Mouse (Mus musculus): ENCODE results near the gene Cdc6. TPM values are rescaled to one million over a fixed set of nuclear protein-coding genes. Genes with fewer than 3 reads are reported as not detected.
"Not testable (repeated sequence)": the region's sequence is repeated elsewhere in the genome, so short reads cannot be mapped to it uniquely, and the experiment has no call there.

The Cdc6 gene
- polyA plus RNA-seq, 1 experiment from 2014 or later = 15.6 TPM

- Histone ChIP-seq H3K27ac (replicated peaks in 1 of 2; ENCODE audit: control insufficient read depth in 1 of 2, insufficient read depth in 1 of 2, low read depth in 2 of 2, low read length in 2 of 2) (peak overlapping the region; percentile 97 to 100; a peak in 3 of 4 replicates), H3K36me3 (ENCODE audit: control insufficient read depth, insufficient read depth, low read length) (0 out of 2 replicates have a peak, but pooled peaks cover 4% of the 10 kb centered on the region), H3K27me3 (ENCODE audit: control insufficient read depth, insufficient read depth, low read length) (no peaks in the 10 kb centered on the region), H3K9me3 (ENCODE audit: control insufficient read depth, low read length) (no peaks in the 10 kb centered on the region), H3K9ac (ENCODE audit: low read length) (peak overlapping the region; percentile 92), H3K4me1 (ENCODE audit: control insufficient read depth in 2 of 2, insufficient read depth in 2 of 2, low read length in 2 of 2) (peaks cover 64 to 69% of the 10 kb centered on the region in 2 experiments), H3K4me3 (ENCODE audit: control insufficient read depth in 1 of 2, insufficient read depth in 1 of 2, low read depth in 1 of 2, low read length in 2 of 2) (no peak overlapping the region), H3K4me2 (ENCODE audit: low read length) (peak overlapping the region; percentile 69)
- no peak for ATAC-seq (ENCODE audit: insufficient number of reproducible peaks, insufficient read depth, low FRiP score, low read depth)
- 19% methylated on average over 19 of the region's 19 CpGs for WGBS
Observed at GRCm38 (mm10) chr11:98932293-98933091, 24.9 kb downstream of the Cdc6 start.

- no peak overlapping the region for H3K4me3 ChIP-seq (ENCODE audit: control insufficient read depth in 1 of 2, insufficient read depth in 1 of 2, low read depth in 1 of 2, low read length in 2 of 2)
- H3K27ac ChIP-seq (replicated peaks in 1 of 2; ENCODE audit: control insufficient read depth in 1 of 2, insufficient read depth in 1 of 2, low read depth in 2 of 2, low read length in 2 of 2) = peak overlapping the region in 1 of 2 experiments; percentile 97; a peak in 2 of 4 replicates
- no peak for ATAC-seq (ENCODE audit: insufficient number of reproducible peaks, insufficient read depth, low FRiP score, low read depth)
- peak overlapping the region; percentile 92 for H3K9ac ChIP-seq (ENCODE audit: low read length)
- no peaks in the 10 kb centered on the region for H3K9me3 ChIP-seq (ENCODE audit: control insufficient read depth, low read length)
- peaks cover 64 to 67% of the 10 kb centered on the region in 2 experiments for H3K4me1 ChIP-seq (ENCODE audit: control insufficient read depth in 2 of 2, insufficient read depth in 2 of 2, low read length in 2 of 2)
- WGBS = 37% methylated on average over 9 of the region's 9 CpGs
- 0 out of 2 replicates have a peak, but pooled peaks cover 4% of the 10 kb centered on the region for H3K36me3 ChIP-seq (ENCODE audit: control insufficient read depth, insufficient read depth, low read length)
- peak overlapping the region; percentile 69 for H3K4me2 ChIP-seq (ENCODE audit: low read length)
- no peaks in the 10 kb centered on the region for H3K27me3 ChIP-seq (ENCODE audit: control insufficient read depth, insufficient read depth, low read length)
Observed at GRCm38 (mm10) chr11:98933151-98933550, 25.6 kb downstream of the Cdc6 start.

- H3K4me1 ChIP-seq (ENCODE audit: control insufficient read depth in 2 of 2, insufficient read depth in 2 of 2, low read length in 2 of 2) = peaks cover 63 to 65% of the 10 kb centered on the region in 2 experiments
- H3K9me3 ChIP-seq (ENCODE audit: control insufficient read depth, low read length); H3K36me3 ChIP-seq (ENCODE audit: control insufficient read depth, insufficient read depth, low read length); H3K4me3 ChIP-seq (ENCODE audit: control insufficient read depth in 1 of 2, insufficient read depth in 1 of 2, low read depth in 1 of 2, low read length in 2 of 2); ATAC-seq (ENCODE audit: insufficient number of reproducible peaks, insufficient read depth, low FRiP score, low read depth); H3K4me2 ChIP-seq (ENCODE audit: low read length); H3K27me3 ChIP-seq (ENCODE audit: control insufficient read depth, insufficient read depth, low read length); H3K27ac ChIP-seq (replicated peaks in 1 of 2; ENCODE audit: control insufficient read depth in 1 of 2, insufficient read depth in 1 of 2, low read depth in 2 of 2, low read length in 2 of 2): not testable (repeated sequence)
- 91% methylated on average over 2 of the region's 2 CpGs for WGBS
- 0 out of 2 replicates have a peak overlapping the region, but pooled peaks have one; percentile 92 for H3K9ac ChIP-seq (ENCODE audit: low read length)
Observed at GRCm38 (mm10) chr11:98933847-98934246, 26.2 kb downstream of the Cdc6 start.

- peaks cover 63 to 65% of the 10 kb centered on the region in 2 experiments for H3K4me1 ChIP-seq (ENCODE audit: control insufficient read depth in 2 of 2, insufficient read depth in 2 of 2, low read length in 2 of 2)
Observed at GRCm38 (mm10) chr11:98934367-98934766, 26.8 kb downstream of the Cdc6 start.

GRCm38 (mm10) chr11:98935123-98935522 is 27.5 kb downstream of the Cdc6 start:
- WGBS = 84% methylated on average over 3 of the region's 3 CpGs
- no peak overlapping the region for H3K4me3 ChIP-seq (ENCODE audit: control insufficient read depth in 1 of 2, insufficient read depth in 1 of 2, low read depth in 1 of 2, low read length in 2 of 2)
- ATAC-seq (ENCODE audit: insufficient number of reproducible peaks, insufficient read depth, low FRiP score, low read depth) = no peak
- H3K36me3 ChIP-seq (ENCODE audit: control insufficient read depth, insufficient read depth, low read length) = 0 out of 2 replicates have a peak, but pooled peaks cover 4% of the 10 kb centered on the region
- H3K9me3 ChIP-seq (ENCODE audit: control insufficient read depth, low read length) = no peaks in the 10 kb centered on the region
- H3K4me1 ChIP-seq (ENCODE audit: control insufficient read depth in 2 of 2, insufficient read depth in 2 of 2, low read length in 2 of 2) = peaks cover 63 to 65% of the 10 kb centered on the region in 2 experiments
- no peak overlapping the region for H3K4me2 ChIP-seq (ENCODE audit: low read length)
- H3K27me3 ChIP-seq (ENCODE audit: control insufficient read depth, insufficient read depth, low read length) = no peaks in the 10 kb centered on the region
- H3K9ac ChIP-seq (ENCODE audit: low read length) = no peak overlapping the region
- H3K27ac ChIP-seq (replicated peaks in 1 of 2; ENCODE audit: control insufficient read depth in 1 of 2, insufficient read depth in 1 of 2, low read depth in 2 of 2, low read length in 2 of 2) = no peak overlapping the region

More at GRCm38 (mm10) chr11:98934367-98934766, 26.8 kb downstream of the Cdc6 start:
- Histone ChIP-seq H3K9ac (ENCODE audit: low read length) (no peak overlapping the region), H3K4me3 (ENCODE audit: control insufficient read depth in 1 of 2, insufficient read depth in 1 of 2, low read depth in 1 of 2, low read length in 2 of 2) (no peak overlapping the region), H3K9me3 (ENCODE audit: control insufficient read depth, low read length) (no peaks in the 10 kb centered on the region), H3K27me3 (ENCODE audit: control insufficient read depth, insufficient read depth, low read length) (no peaks in the 10 kb centered on the region), H3K4me2 (ENCODE audit: low read length) (no peak overlapping the region), H3K27ac (replicated peaks in 1 of 2; ENCODE audit: control insufficient read depth in 1 of 2, insufficient read depth in 1 of 2, low read depth in 2 of 2, low read length in 2 of 2) (no peak overlapping the region), H3K36me3 (ENCODE audit: control insufficient read depth, insufficient read depth, low read length) (0 out of 2 replicates have a peak, but pooled peaks cover 4% of the 10 kb centered on the region)
- WGBS = 86% methylated on average over 3 of the region's 3 CpGs
- no peak for ATAC-seq (ENCODE audit: insufficient number of reproducible peaks, insufficient read depth, low FRiP score, low read depth)

GRCm38 (mm10) chr11:98936170-98936569 is 28.6 kb downstream of the Cdc6 start:
- H3K4me2 ChIP-seq (ENCODE audit: low read length) = peak overlapping the region; percentile 72

GRCm38 (mm10) chr11:98936606-98937409 is 29.2 kb downstream of the Cdc6 start:
- peak overlapping the region; percentile 91 to 96 for H3K27ac ChIP-seq (replicated peaks in 1 of 2; ENCODE audit: control insufficient read depth in 1 of 2, insufficient read depth in 1 of 2, low read depth in 2 of 2, low read length in 2 of 2)
- peaks cover 61 to 65% of the 10 kb centered on the region in 2 experiments for H3K4me1 ChIP-seq (ENCODE audit: control insufficient read depth in 2 of 2, insufficient read depth in 2 of 2, low read length in 2 of 2)
- no peaks in the 10 kb centered on the region for H3K27me3 ChIP-seq (ENCODE audit: control insufficient read depth, insufficient read depth, low read length)
- 0 out of 2 replicates have a peak, but pooled peaks cover 4% of the 10 kb centered on the region for H3K36me3 ChIP-seq (ENCODE audit: control insufficient read depth, insufficient read depth, low read length)
- WGBS = under 1% methylated on average over 23 of the region's 23 CpGs
- H3K9me3 ChIP-seq (ENCODE audit: control insufficient read depth, low read length) = no peaks in the 10 kb centered on the region
- peak overlapping the region; percentile 72 for H3K4me2 ChIP-seq (ENCODE audit: low read length)
- peak overlapping the region; percentile 54 to 86 for H3K4me3 ChIP-seq (ENCODE audit: control insufficient read depth in 1 of 2, insufficient read depth in 1 of 2, low read depth in 1 of 2, low read length in 2 of 2)
- H3K9ac ChIP-seq (ENCODE audit: low read length) = peak overlapping the region; percentile 95
- no peak; the same call in 1 of the 2 replicates for ATAC-seq (ENCODE audit: insufficient number of reproducible peaks, insufficient read depth, low FRiP score, low read depth)

More at GRCm38 (mm10) chr11:98936170-98936569, 28.6 kb downstream of the Cdc6 start:
- Histone ChIP-seq H3K9me3 (ENCODE audit: control insufficient read depth, low read length) (no peaks in the 10 kb centered on the region), H3K9ac (ENCODE audit: low read length) (peak overlapping the region; percentile 95), H3K27ac (replicated peaks in 1 of 2; ENCODE audit: control insufficient read depth in 1 of 2, insufficient read depth in 1 of 2, low read depth in 2 of 2, low read length in 2 of 2) (peak overlapping the region; percentile 91 to 96), H3K36me3 (ENCODE audit: control insufficient read depth, insufficient read depth, low read length) (0 out of 2 replicates have a peak, but pooled peaks cover 4% of the 10 kb centered on the region), H3K27me3 (ENCODE audit: control insufficient read depth, insufficient read depth, low read length) (no peaks in the 10 kb centered on the region), H3K4me1 (ENCODE audit: control insufficient read depth in 2 of 2, insufficient read depth in 2 of 2, low read length in 2 of 2) (peaks cover 63 to 65% of the 10 kb centered on the region in 2 experiments), H3K4me3 (ENCODE audit: control insufficient read depth in 1 of 2, insufficient read depth in 1 of 2, low read depth in 1 of 2, low read length in 2 of 2) (peak overlapping the region; percentile 54 to 86)
- 1% methylated on average over 29 of the region's 29 CpGs for WGBS
- peak; percentile 48 for ATAC-seq (ENCODE audit: insufficient number of reproducible peaks, insufficient read depth, low FRiP score, low read depth)
